Mouse (Mus musculus) kidney, postnatal 25 days (tissue): ENCODE measurements around the gene Btrc.

Source experiments
- DNase-seq, 2 experiments: peaks; one replicate each; pipeline ENCODE4 v3.0.0; 2021; ENCODE audit warnings: mixed read lengths in 2 of 2

Gene Btrc

GRCm38 (mm10) chr19:45577141-45577750 lies 213.7 kb downstream of the Btrc start:
- no peak for DNase-seq

- no peak for DNase-seq
Observed at GRCm38 (mm10) chr19:45578976-45579375, 215.4 kb downstream of the Btrc start.

- DNase-seq: no peak
Observed at GRCm38 (mm10) chr19:45579416-45579815, 215.9 kb downstream of the Btrc start.
